Mouse (Mus musculus): ENCODE data around the gene Dagla. TPM values are rescaled to one million over a fixed set of nuclear protein-coding genes. Genes with fewer than 3 reads are reported as not detected.

Gene Dagla
- polyA plus RNA-seq, 1 experiment from 2014 or later = 3.4 TPM

- no peaks in the 10 kb centered on the region for H3K36me3 ChIP-seq
- H3K27ac ChIP-seq = no peak overlapping the region
- H3K4me1 ChIP-seq (replicated peaks) = peaks cover 7% of the 10 kb centered on the region; the same call in 1 of the 2 replicates
- H3K4me3 ChIP-seq = no peak overlapping the region
- 64% methylated on average over 4 of the region's 4 CpGs for WGBS
- no peaks in the 10 kb centered on the region for H3K9me3 ChIP-seq
- H3K27me3 ChIP-seq (ENCODE audit: insufficient read depth, poor library complexity, severe bottlenecking) = peaks cover 16% of the 10 kb centered on the region
- DNase-seq (ENCODE audit: low spot score) = no peak
These were observed 27.0 kb upstream of the Dagla start for GRCm38 (mm10) chr19:10331706-10332105.

- peaks cover 7% of the 10 kb centered on the region; the same call in 1 of the 2 replicates for H3K27me3 ChIP-seq (ENCODE audit: insufficient read depth, poor library complexity, severe bottlenecking)
- WGBS = 85% methylated on average over 8 of the region's 8 CpGs
These were observed 24.4 kb upstream of the Dagla start for GRCm38 (mm10) chr19:10329033-10329432.

GRCm38 (mm10) chr19:10326609-10327008 is 21.9 kb upstream of the Dagla start:
- no peak for DNase-seq (ENCODE audit: low spot score)
- Histone ChIP-seq H3K27me3 (ENCODE audit: insufficient read depth, poor library complexity, severe bottlenecking) (0 out of 2 replicates have a peak, but pooled peaks cover 1% of the 10 kb centered on the region), H3K27ac (no peak overlapping the region), H3K36me3 (no peaks in the 10 kb centered on the region), H3K9me3 (no peaks in the 10 kb centered on the region), H3K4me3 (no peak overlapping the region), H3K4me1 (replicated peaks) (0 out of 2 replicates have a peak, but pooled peaks cover 6% of the 10 kb centered on the region)
- WGBS = 54% methylated on average over 3 of the region's 3 CpGs

More at GRCm38 (mm10) chr19:10329033-10329432, 24.4 kb upstream of the Dagla start:
- no peaks in the 10 kb centered on the region for H3K4me1 ChIP-seq (replicated peaks)
- H3K36me3 ChIP-seq = no peaks in the 10 kb centered on the region
- no peak overlapping the region for H3K4me3 ChIP-seq
- no peaks in the 10 kb centered on the region for H3K9me3 ChIP-seq
- H3K27ac ChIP-seq = no peak overlapping the region
- DNase-seq (ENCODE audit: low spot score) = no peak

GRCm38 (mm10) chr19:10323860-10324259 is 19.2 kb upstream of the Dagla start:
- 89% methylated on average over 5 of the region's 5 CpGs for WGBS
- H3K36me3 ChIP-seq = no peaks in the 10 kb centered on the region
- no peaks in the 10 kb centered on the region for H3K9me3 ChIP-seq
- no peak overlapping the region; the same call in 1 of the 2 replicates for H3K27ac ChIP-seq
- H3K27me3 ChIP-seq (ENCODE audit: insufficient read depth, poor library complexity, severe bottlenecking) = no peaks in the 10 kb centered on the region
- no peak overlapping the region for H3K4me3 ChIP-seq
- 0 out of 2 replicates have a peak, but pooled peaks cover 6% of the 10 kb centered on the region for H3K4me1 ChIP-seq (replicated peaks)
- no peak for DNase-seq (ENCODE audit: low spot score)

- Histone ChIP-seq H3K36me3 (no peaks in the 10 kb centered on the region), H3K4me3 (no peak overlapping the region), H3K4me1 (replicated peaks) (0 out of 2 replicates have a peak, but pooled peaks cover 6% of the 10 kb centered on the region), H3K27me3 (ENCODE audit: insufficient read depth, poor library complexity, severe bottlenecking) (no peaks in the 10 kb centered on the region), H3K27ac (no peak overlapping the region; the same call in 1 of the 2 replicates), H3K9me3 (no peaks in the 10 kb centered on the region)
- no peak for DNase-seq (ENCODE audit: low spot score)
- WGBS = 57% methylated on average over 9 of the region's 9 CpGs
These were observed 18.7 kb upstream of the Dagla start for GRCm38 (mm10) chr19:10323362-10323837.

- H3K9me3 ChIP-seq = no peaks in the 10 kb centered on the region
- no peak for DNase-seq (ENCODE audit: low spot score)
- H3K36me3 ChIP-seq = no peaks in the 10 kb centered on the region
- H3K4me1 ChIP-seq (replicated peaks) = no peaks in the 10 kb centered on the region
- H3K27me3 ChIP-seq (ENCODE audit: insufficient read depth, poor library complexity, severe bottlenecking) = no peaks in the 10 kb centered on the region
- WGBS = 75% methylated on average over 4 of the region's 4 CpGs
- H3K27ac ChIP-seq = no peak overlapping the region
- no peak overlapping the region for H3K4me3 ChIP-seq
These were observed 13.1 kb upstream of the Dagla start for GRCm38 (mm10) chr19:10317795-10318194.

GRCm38 (mm10) chr19:10317358-10317757 is 12.7 kb upstream of the Dagla start:
- 86% methylated on average over 2 of the region's 2 CpGs for whole genome bisulfite sequencing
- Histone ChIP-seq H3K9me3 (no peaks in the 10 kb centered on the region), H3K4me1 (replicated peaks) (no peaks in the 10 kb centered on the region), H3K27me3 (ENCODE audit: insufficient read depth, poor library complexity, severe bottlenecking) (no peaks in the 10 kb centered on the region), H3K27ac (no peak overlapping the region), H3K4me3 (no peak overlapping the region), H3K36me3 (no peaks in the 10 kb centered on the region)
- no peak for DNase-seq (ENCODE audit: low spot score)

GRCm38 (mm10) chr19:10316956-10317355 is 12.3 kb upstream of the Dagla start:
- no peak overlapping the region for H3K4me3 ChIP-seq
- no peaks in the 10 kb centered on the region for H3K27me3 ChIP-seq (ENCODE audit: insufficient read depth, poor library complexity, severe bottlenecking)
- no peaks in the 10 kb centered on the region for H3K9me3 ChIP-seq
- no peak overlapping the region for H3K27ac ChIP-seq
- DNase-seq (ENCODE audit: low spot score) = no peak
- no peaks in the 10 kb centered on the region for H3K4me1 ChIP-seq (replicated peaks)
- 75% methylated on average over 4 of the region's 4 CpGs for WGBS
- no peaks in the 10 kb centered on the region for H3K36me3 ChIP-seq

- H3K27me3 ChIP-seq (ENCODE audit: insufficient read depth, poor library complexity, severe bottlenecking) = 0 out of 2 replicates have a peak, but pooled peaks cover 13% of the 10 kb centered on the region
- no peaks in the 10 kb centered on the region for H3K9me3 ChIP-seq
- no peak overlapping the region for H3K4me3 ChIP-seq
- H3K36me3 ChIP-seq = no peaks in the 10 kb centered on the region
- H3K4me1 ChIP-seq (replicated peaks) = peaks cover 6% of the 10 kb centered on the region; the same call in 1 of the 2 replicates
- DNase-seq (ENCODE audit: low spot score) = no peak
- no peak overlapping the region for H3K27ac ChIP-seq
- WGBS = 70% methylated on average over 8 of the region's 8 CpGs
These were observed 7.4 kb upstream of the Dagla start for GRCm38 (mm10) chr19:10312072-10312471.

- H3K36me3 ChIP-seq = no peaks in the 10 kb centered on the region
- no peaks in the 10 kb centered on the region for H3K9me3 ChIP-seq
- WGBS = 63% methylated on average over 2 of the region's 2 CpGs
- H3K27ac ChIP-seq = no peak overlapping the region
- H3K4me3 ChIP-seq = no peak overlapping the region
- H3K4me1 ChIP-seq (replicated peaks) = peaks cover 19% of the 10 kb centered on the region
- DNase-seq (ENCODE audit: low spot score) = no peak
- H3K27me3 ChIP-seq (ENCODE audit: insufficient read depth, poor library complexity, severe bottlenecking) = peaks cover 32% of the 10 kb centered on the region
These were observed 4.3 kb upstream of the Dagla start for GRCm38 (mm10) chr19:10308990-10309389.

- no peak overlapping the region for H3K4me3 ChIP-seq
- no peak overlapping the region for H3K27ac ChIP-seq
- H3K27me3 ChIP-seq (ENCODE audit: insufficient read depth, poor library complexity, severe bottlenecking) = peaks cover 41% of the 10 kb centered on the region
- 47% methylated on average over 6 of the region's 6 CpGs for WGBS
- no peak for DNase-seq (ENCODE audit: low spot score)
- no peaks in the 10 kb centered on the region for H3K9me3 ChIP-seq
- H3K4me1 ChIP-seq (replicated peaks) = peaks cover 22% of the 10 kb centered on the region
- no peaks in the 10 kb centered on the region for H3K36me3 ChIP-seq
These were observed 3.3 kb upstream of the Dagla start for GRCm38 (mm10) chr19:10307941-10308340.

- Histone ChIP-seq H3K4me1 (replicated peaks) (peaks cover 22% of the 10 kb centered on the region), H3K4me3 (no peak overlapping the region), H3K27me3 (ENCODE audit: insufficient read depth, poor library complexity, severe bottlenecking) (peaks cover 47% of the 10 kb centered on the region), H3K36me3 (no peaks in the 10 kb centered on the region), H3K27ac (no peak overlapping the region), H3K9me3 (no peaks in the 10 kb centered on the region)
- DNase-seq (ENCODE audit: low spot score) = no peak
- WGBS = 81% methylated on average over 5 of the region's 5 CpGs
These were observed 2.7 kb upstream of the Dagla start for GRCm38 (mm10) chr19:10307351-10307750.

- H3K4me3 ChIP-seq = no peak overlapping the region
- DNase-seq (ENCODE audit: low spot score) = no peak
- H3K9me3 ChIP-seq = no peaks in the 10 kb centered on the region
- H3K36me3 ChIP-seq = no peaks in the 10 kb centered on the region
- WGBS = 88% methylated on average over 5 of the region's 5 CpGs
- H3K27ac ChIP-seq = no peak overlapping the region
- H3K27me3 ChIP-seq (ENCODE audit: insufficient read depth, poor library complexity, severe bottlenecking) = peaks cover 54% of the 10 kb centered on the region
- H3K4me1 ChIP-seq (replicated peaks) = peaks cover 22% of the 10 kb centered on the region
These were observed 2.0 kb upstream of the Dagla start for GRCm38 (mm10) chr19:10306521-10307243.
